Mouse (Mus musculus) intestine, embryonic 14.5 days (tissue): ENCODE data around the gene Tshz2. TPM values are rescaled to one million over a fixed set of nuclear protein-coding genes. Genes with fewer than 3 reads are reported as not detected.
A peak's percentile ranks its signal among the peaks of the same experiment; 100 is the strongest.

Experiments
- ATAC-seq: fragments of 200-750 bp; cut with Nextera tagmentation; replicated peaks from 2 replicates; pipeline ENCODE4 v1.8.0; 2017; ENCODE audit warnings: low read depth, moderate number of reproducible peaks, moderate TSS enrichment, moderate library complexity; ENCODE audit not compliant: low FRiP score, low TSS enrichment
- DNase-seq: peaks from one replicate; pipeline ENCODE4 v3.0.0-alpha.2; 2018; ENCODE audit warnings: low spot score
- H3K27ac ChIP-seq: fragments of 300-500 bp; sonication (generic); 2 replicates; pipeline ENCODE4 v1.5.1; 2014; ENCODE audit warnings: low read depth, mild to moderate bottlenecking, control low read depth
- H3K27me3 ChIP-seq: fragments of 300-500 bp; sonication (generic); replicated peaks from 2 replicates; pipeline ENCODE4 v1.6.1; 2014; ENCODE audit warnings: low read length, control low read depth; ENCODE audit not compliant: control insufficient read depth, insufficient read depth
- H3K36me3 ChIP-seq: fragments of 300-500 bp; sonication (generic); 2 replicates; pipeline ENCODE4 v1.6.1; 2014; ENCODE audit warnings: low read length, control low read depth; ENCODE audit not compliant: control insufficient read depth, insufficient read depth
- H3K4me1 ChIP-seq: fragments of 300-500 bp; sonication (generic); replicated peaks from 2 replicates; pipeline ENCODE4 v1.6.1; 2014; ENCODE audit warnings: low read length, control low read depth, mixed read lengths; ENCODE audit not compliant: control insufficient read depth, insufficient read depth
- H3K4me2 ChIP-seq: fragments of 300-500 bp; sonication (generic); 2 replicates; pipeline ENCODE4 v1.6.1; 2014; ENCODE audit warnings: low read length
- H3K4me3 ChIP-seq: fragments of 300-500 bp; sonication (generic); 2 replicates; pipeline ENCODE4 v1.5.1; 2014; ENCODE audit warnings: low read depth, low read length, control low read depth, mixed read lengths
- H3K9ac ChIP-seq: fragments of 300-500 bp; sonication (generic); 2 replicates; pipeline ENCODE4 v1.6.1; 2014; ENCODE audit warnings: mild to moderate bottlenecking, low read length
- H3K9me3 ChIP-seq: fragments of 300-500 bp; sonication (generic); 2 replicates; pipeline ENCODE4 v1.6.1; 2016; ENCODE audit warnings: low read length, control low read depth; ENCODE audit not compliant: control insufficient read depth
- WGBS: fragments of 180-500 bp; shearing (Covaris S2); extraction: QIAGEN DNeasy Blood & Tissue Kit; methylation state at CpG from one replicate; pipeline ENCODE4 v1.1.7; 2014; 5-methylcytosine and 5-hydroxymethylcytosine counted together
- polyA plus RNA-seq: library from polyadenylated mRNA; unstranded; fragments of >200 nt; fragmentation: Nextera tagmentation; extraction: Ambion mirVana; gene quantifications from 2 replicates; pipeline ENCODE4 v1.2.1, GENCODE M21; 2014

Tshz2 gene
- polyA plus RNA-seq, 1 experiment from 2014 or later, result 20.3 TPM

GRCm38 (mm10) chr2:169912826-169913225 is 280.0 kb downstream of the Tshz2 start:
- Histone ChIP-seq H3K4me1 (no peaks in the 10 kb centered on the region), H3K4me3 (no peak overlapping the region), H3K27me3 (no peaks in the 10 kb centered on the region), H3K36me3 (no peaks in the 10 kb centered on the region), H3K27ac (no peak overlapping the region), H3K9ac (no peak overlapping the region), H3K4me2 (no peak overlapping the region), H3K9me3 (no peaks in the 10 kb centered on the region)
- ATAC-seq (no peak), DNase-seq (no peak)
- 87% methylated on average over 14 of the region's 14 CpGs for WGBS

GRCm38 (mm10) chr2:169914903-169915302 is 282.1 kb downstream of the Tshz2 start:
- no peaks in the 10 kb centered on the region for H3K9me3 ChIP-seq
- no peak overlapping the region for H3K9ac ChIP-seq
- no peak for ATAC-seq
- no peak overlapping the region for H3K4me2 ChIP-seq
- H3K4me3 ChIP-seq, result no peak overlapping the region
- no peak overlapping the region for H3K27ac ChIP-seq
- no peak for DNase-seq
- H3K27me3 ChIP-seq, result no peaks in the 10 kb centered on the region
- H3K4me1 ChIP-seq, result 0 out of 2 replicates have a peak, but pooled peaks cover 3% of the 10 kb centered on the region
- H3K36me3 ChIP-seq, result no peaks in the 10 kb centered on the region
- WGBS, result 82% methylated on average over 8 of the region's 8 CpGs

GRCm38 (mm10) chr2:169915326-169915725 is 282.5 kb downstream of the Tshz2 start:
- H3K9me3 ChIP-seq, result no peaks in the 10 kb centered on the region
- H3K9ac ChIP-seq, result no peak overlapping the region
- H3K4me2 ChIP-seq, result no peak overlapping the region
- no peak overlapping the region for H3K27ac ChIP-seq
- DNase-seq (no peak), ATAC-seq (no peak)
- 0 out of 2 replicates have a peak, but pooled peaks cover 3% of the 10 kb centered on the region for H3K4me1 ChIP-seq
- H3K36me3 ChIP-seq, result no peaks in the 10 kb centered on the region
- H3K4me3 ChIP-seq, result no peak overlapping the region
- H3K27me3 ChIP-seq, result no peaks in the 10 kb centered on the region
- 79% methylated on average over 13 of the region's 13 CpGs for WGBS

- no peak for DNase-seq
- no peak overlapping the region for H3K9ac ChIP-seq
- no peaks in the 10 kb centered on the region for H3K36me3 ChIP-seq
- WGBS, result 78% methylated on average over 3 of the region's 3 CpGs
- no peaks in the 10 kb centered on the region for H3K27me3 ChIP-seq
- no peak for ATAC-seq
- no peak overlapping the region for H3K27ac ChIP-seq
- 0 out of 2 replicates have a peak, but pooled peaks cover 3% of the 10 kb centered on the region for H3K4me1 ChIP-seq
- no peak overlapping the region for H3K4me2 ChIP-seq
- no peak overlapping the region for H3K4me3 ChIP-seq
- H3K9me3 ChIP-seq, result no peaks in the 10 kb centered on the region
These were observed 286.4 kb downstream of the Tshz2 start for GRCm38 (mm10) chr2:169919111-169919695.

- no peak overlapping the region for H3K27ac ChIP-seq
- no peak for ATAC-seq
- H3K9me3 ChIP-seq, result no peaks in the 10 kb centered on the region
- H3K9ac ChIP-seq, result no peak overlapping the region
- peaks cover 18% of the 10 kb centered on the region for H3K4me1 ChIP-seq
- no peak overlapping the region for H3K4me2 ChIP-seq
- H3K36me3 ChIP-seq, result no peaks in the 10 kb centered on the region
- WGBS, result 58% methylated on average over 8 of the region's 8 CpGs
- no peak overlapping the region for H3K4me3 ChIP-seq
- no peaks in the 10 kb centered on the region for H3K27me3 ChIP-seq
- DNase-seq, result no peak
These were observed 291.5 kb downstream of the Tshz2 start for GRCm38 (mm10) chr2:169924177-169924810.

GRCm38 (mm10) chr2:169925466-169925865 is 292.7 kb downstream of the Tshz2 start:
- H3K4me1 ChIP-seq, result peaks cover 24% of the 10 kb centered on the region
- H3K36me3 ChIP-seq, result no peaks in the 10 kb centered on the region
- no peak overlapping the region for H3K9ac ChIP-seq
- no peak for ATAC-seq
- WGBS, result 84% methylated on average over 5 of the region's 5 CpGs
- no peaks in the 10 kb centered on the region for H3K27me3 ChIP-seq
- no peak for DNase-seq
- no peak overlapping the region for H3K27ac ChIP-seq
- no peaks in the 10 kb centered on the region for H3K9me3 ChIP-seq
- H3K4me3 ChIP-seq, result no peak overlapping the region
- no peak overlapping the region for H3K4me2 ChIP-seq

- H3K4me1 ChIP-seq, result peaks cover 24% of the 10 kb centered on the region
- 72% methylated on average over 11 of the region's 11 CpGs for whole genome bisulfite sequencing
- ATAC-seq (no peak), DNase-seq (no peak)
- no peak overlapping the region for H3K4me2 ChIP-seq
- no peak overlapping the region for H3K9ac ChIP-seq
- H3K9me3 ChIP-seq, result no peaks in the 10 kb centered on the region
- H3K36me3 ChIP-seq, result no peaks in the 10 kb centered on the region
- no peaks in the 10 kb centered on the region for H3K27me3 ChIP-seq
- H3K4me3 ChIP-seq, result no peak overlapping the region
- peak overlapping the region; percentile 4; the same call in 1 of the 2 replicates for H3K27ac ChIP-seq
These were observed 293.2 kb downstream of the Tshz2 start for GRCm38 (mm10) chr2:169926016-169926415.

- H3K27me3 ChIP-seq, result no peaks in the 10 kb centered on the region
- no peak overlapping the region for H3K9ac ChIP-seq
- DNase-seq (no peak), ATAC-seq (no peak)
- H3K27ac ChIP-seq, result no peak overlapping the region
- no peaks in the 10 kb centered on the region for H3K36me3 ChIP-seq
- H3K9me3 ChIP-seq, result no peaks in the 10 kb centered on the region
- no peak overlapping the region for H3K4me2 ChIP-seq
- H3K4me1 ChIP-seq, result peaks cover 24% of the 10 kb centered on the region
- WGBS, result 86% methylated on average over 2 of the region's 2 CpGs
- no peak overlapping the region for H3K4me3 ChIP-seq
These were observed 294.6 kb downstream of the Tshz2 start for GRCm38 (mm10) chr2:169927401-169927800.
